Mouse (Mus musculus) adrenal gland (tissue): Measurements from ENCODE around the gene Pate2.

ENCODE experiments used
- intact Hi-C: fragments of 180-260 bp; cut with DNase I; formaldehyde crosslinking; loops from one replicate; pipeline ENCODE4 v1.15.1; 2025
- long read RNA-seq, 2 experiments: library from polyadenylated mRNA; unstranded; transcript quantifications; one replicate each; pipeline ENCODE4 v2.0.0; 2020; ENCODE audit warnings: borderline replicate concordance in 1 of 2; ENCODE audit not compliant: insufficient replicate concordance in 1 of 2

Pate2 gene
- long read RNA-seq, experiment 1 = 0 reads
- long read RNA-seq, experiment 2 = 0 reads

GRCm38 (mm10) chr9:35569571-35570534 lies at the start of gene Pate2, which contains the start of gene Hyls1:
Gene Pate2 (plus strand): TSS chr9:35570284.
Gene Hyls1 (minus strand): TSS chr9:35570398.
- intact Hi-C loops = no loop called here

GRCm38 (mm10) chr9:35520631-35521348 lies 49.3 kb upstream of the Pate2 start:
- intact Hi-C loops = loop anchor here (5.0 to 10.0 kb wide), 2 partner anchors 106 to 238 kb away; no protein-coding TSS in a partner anchor

GRCm38 (mm10) chr9:35522241-35522640 lies 47.8 kb upstream of the Pate2 start:
- intact Hi-C loops = loop anchor here (5.0 to 10.0 kb wide), 2 partner anchors 107 to 240 kb away; no protein-coding TSS in a partner anchor

DNA sequence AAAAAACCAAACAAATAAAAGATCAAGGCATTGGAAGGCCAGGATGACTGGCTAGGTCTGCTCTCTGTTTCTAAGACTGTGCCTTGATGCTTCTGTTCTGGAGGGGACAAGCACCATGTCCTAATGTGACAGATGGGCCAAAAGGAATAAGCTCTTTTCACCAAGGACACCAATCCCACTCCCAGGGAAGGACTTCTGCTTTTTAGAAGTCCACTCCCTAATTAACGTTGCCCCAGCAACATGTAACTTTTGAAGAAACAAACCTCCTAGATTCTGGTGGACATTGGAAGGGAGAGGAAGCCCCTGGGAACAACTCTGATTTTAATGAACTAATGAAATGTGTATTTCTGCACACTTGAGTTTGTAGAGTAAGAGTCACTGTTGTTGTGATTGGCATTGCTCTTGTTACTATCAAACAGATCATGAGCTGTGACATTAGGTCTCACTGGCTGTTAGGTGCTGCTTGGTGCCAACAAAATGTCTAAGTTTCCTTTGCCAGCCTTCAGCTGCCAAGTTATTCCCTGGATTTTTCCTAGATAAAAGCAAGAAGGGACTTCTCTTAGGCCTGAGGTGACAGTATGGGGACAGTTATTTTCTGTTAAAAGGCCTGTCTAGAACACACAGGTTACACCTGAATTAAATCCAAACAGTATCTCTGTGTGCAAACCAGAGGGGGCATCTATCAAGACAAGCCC lies 47.1 kb upstream of the Pate2 start:
- intact Hi-C loops = loop anchor here (5.0 to 10.0 kb wide), 2 partner anchors 108 to 241 kb away; no protein-coding TSS in a partner anchor

GRCm38 (mm10) chr9:35523541-35523940 lies 46.5 kb upstream of the Pate2 start:
- intact Hi-C loops = loop anchor here (5.0 to 10.0 kb wide), 2 partner anchors 109 to 241 kb away; no protein-coding TSS in a partner anchor

DNA sequence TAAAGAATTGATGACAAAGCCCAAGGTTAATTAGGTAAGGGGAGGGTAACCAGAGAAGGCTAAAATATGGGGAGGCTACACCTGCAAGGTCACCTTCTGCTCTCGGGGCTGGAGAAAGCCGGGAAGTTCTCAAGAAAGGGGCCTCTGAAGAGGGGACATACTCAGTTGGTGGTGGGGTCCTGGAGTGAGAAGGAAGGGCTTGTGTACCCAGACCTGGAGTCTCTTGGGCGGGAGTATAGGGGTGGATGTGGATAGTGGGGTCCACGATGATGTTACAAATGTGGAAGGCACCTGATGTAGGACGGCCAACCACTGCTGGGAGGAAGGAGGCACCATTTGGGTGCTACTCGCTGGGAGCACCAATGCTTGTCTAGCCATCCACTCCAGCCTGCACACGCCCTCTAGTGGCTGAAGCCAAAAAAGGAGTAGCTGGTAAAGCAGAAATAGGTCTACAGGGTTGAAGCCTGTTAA lies 46.1 kb upstream of the Pate2 start:
- intact Hi-C loops = loop anchor here (5.0 to 10.0 kb wide), 2 partner anchors 109 to 242 kb away; no protein-coding TSS in a partner anchor

DNA sequence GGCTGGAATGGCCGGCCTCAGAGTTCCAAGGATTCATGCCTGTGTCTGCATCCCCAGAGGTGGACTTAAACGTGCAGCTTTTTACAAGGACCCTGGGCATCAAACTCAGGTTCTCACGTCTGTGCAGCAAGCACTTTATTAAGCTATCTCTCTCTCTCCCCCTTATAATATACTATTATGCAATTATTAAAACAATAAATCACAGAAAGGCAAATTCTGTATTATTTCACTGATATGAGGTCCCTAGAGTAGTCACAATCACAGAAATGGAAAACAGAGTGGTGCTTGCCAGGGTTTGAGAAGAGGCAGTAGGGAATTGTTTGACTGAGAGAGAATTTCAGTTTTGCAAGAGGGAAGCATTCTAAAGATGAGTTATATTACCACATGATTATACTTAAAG lies 40.9 kb upstream of the Pate2 start:
- intact Hi-C loops = loop anchor here (10.0 kb wide), 1 partner anchor 114 kb away; no protein-coding TSS in a partner anchor

- intact Hi-C loops = loop anchor here (5.0 to 10.0 kb wide), 2 partner anchors 115 to 1168 kb away; no protein-coding TSS in a partner anchor
Observed at GRCm38 (mm10) chr9:35529796-35530195, 40.3 kb upstream of the Pate2 start.

GRCm38 (mm10) chr9:35533266-35533665 lies 36.8 kb upstream of the Pate2 start:
- intact Hi-C loops = loop anchor here (5.0 kb wide), 1 partner anchor 1164 kb away; no protein-coding TSS in a partner anchor

DNA sequence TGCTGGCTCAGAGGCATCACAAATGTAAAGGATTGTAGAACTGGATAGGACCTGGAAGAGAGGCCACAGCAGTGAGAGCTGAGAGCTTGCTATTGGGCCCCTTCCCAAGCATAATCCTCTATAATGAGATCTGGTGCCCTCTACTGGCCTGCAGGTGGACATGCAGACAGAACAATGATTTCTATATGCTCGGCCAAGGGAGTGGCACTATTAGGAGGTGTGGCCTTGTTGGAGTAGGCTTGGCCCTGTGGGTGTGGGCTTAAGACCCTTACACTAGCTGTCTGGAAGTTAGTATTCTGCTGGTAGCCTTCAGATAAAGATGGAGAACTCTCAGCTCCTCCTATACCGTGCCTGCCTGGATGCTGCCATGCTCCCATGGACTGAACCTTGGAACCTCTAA lies 35.0 kb upstream of the Pate2 start:
- intact Hi-C loops = loop anchor here (2.0 kb wide), 1 partner anchor 252 kb away; no protein-coding TSS in a partner anchor

DNA sequence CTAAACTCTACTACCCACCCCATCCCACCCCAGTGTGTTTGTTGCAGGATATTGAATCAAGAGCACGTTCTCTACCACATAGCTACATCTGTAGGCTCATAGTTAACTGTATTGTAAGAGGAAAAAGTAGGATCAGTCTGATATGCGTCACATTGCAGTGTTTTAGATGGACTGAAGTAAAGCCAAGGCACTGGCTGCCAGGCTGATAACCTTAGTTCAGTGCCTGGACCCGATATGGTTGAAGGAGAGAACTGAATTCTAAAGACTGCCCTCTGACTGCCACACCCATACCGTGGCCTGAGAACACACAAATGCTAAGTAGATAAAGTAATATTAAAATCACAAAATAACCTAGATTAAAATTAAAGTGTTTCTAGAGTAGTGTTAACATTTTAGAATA lies 34.2 kb upstream of the Pate2 start:
- intact Hi-C loops = loop anchor here (2.0 kb wide), 1 partner anchor 253 kb away; no protein-coding TSS in a partner anchor

GRCm38 (mm10) chr9:35539001-35539750 lies 30.9 kb upstream of the Pate2 start:
- intact Hi-C loops = no loop called here

- intact Hi-C loops = no loop called here
Observed at GRCm38 (mm10) chr9:35541024-35541423, 29.1 kb upstream of the Pate2 start.

DNA sequence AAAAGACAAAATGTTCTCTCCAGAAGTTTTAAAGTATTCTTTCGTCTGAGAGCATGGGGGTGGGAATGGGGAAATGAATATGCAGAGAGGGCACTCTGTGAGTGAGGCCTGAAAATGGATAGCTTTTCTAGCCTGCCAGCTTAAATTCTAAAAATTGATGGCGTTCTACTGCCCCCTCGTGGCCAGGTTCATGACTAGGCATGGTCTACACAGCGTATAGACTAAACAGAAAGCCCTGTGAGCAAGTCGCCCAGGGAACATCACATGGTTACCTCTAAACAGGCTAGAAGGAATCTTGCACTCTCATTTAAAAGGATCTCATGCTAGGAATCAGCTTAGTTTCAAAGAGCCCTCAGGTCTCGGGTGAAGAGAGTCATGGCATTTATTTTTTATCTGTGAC lies 28.6 kb upstream of the Pate2 start:
- intact Hi-C loops = no loop called here

- intact Hi-C loops = no loop called here
Observed at GRCm38 (mm10) chr9:35541941-35542340, 28.1 kb upstream of the Pate2 start.

DNA sequence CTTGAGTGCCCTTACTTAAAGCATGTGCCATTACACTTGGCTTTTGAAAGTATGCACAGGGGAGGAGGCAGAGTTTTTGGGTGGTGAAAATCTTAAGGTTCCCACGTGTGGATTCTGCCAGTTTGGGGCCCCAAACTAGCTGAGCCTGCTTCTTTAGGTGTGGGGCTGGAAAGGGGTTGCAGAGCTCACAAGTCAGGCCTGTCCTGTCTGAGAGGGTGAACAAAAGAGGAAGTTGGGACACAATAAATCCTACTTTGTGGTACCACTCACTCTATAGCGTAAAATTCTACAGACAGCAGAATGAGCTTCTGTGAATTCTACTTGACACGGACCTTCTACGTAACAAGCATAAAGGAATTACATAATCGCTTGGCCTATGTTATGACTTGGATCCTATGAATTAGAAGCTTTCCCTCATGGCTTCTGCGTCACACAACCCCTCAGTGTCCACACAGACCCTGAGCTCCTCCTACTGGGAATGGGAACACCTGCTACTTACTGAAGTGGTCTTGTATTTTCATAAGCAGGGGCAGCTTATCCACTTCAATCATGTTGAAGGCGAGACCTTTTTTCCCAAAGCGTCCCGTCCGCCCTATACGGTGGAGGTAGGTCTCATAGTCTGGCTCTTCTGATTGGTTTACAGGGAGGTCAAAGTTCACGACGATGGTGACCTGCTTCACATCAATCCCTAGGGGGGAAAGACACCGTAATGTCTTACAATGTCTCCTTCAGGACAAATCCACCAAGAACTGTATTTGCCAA lies 26.8 kb upstream of the Pate2 start:
- intact Hi-C loops = no loop called here

DNA sequence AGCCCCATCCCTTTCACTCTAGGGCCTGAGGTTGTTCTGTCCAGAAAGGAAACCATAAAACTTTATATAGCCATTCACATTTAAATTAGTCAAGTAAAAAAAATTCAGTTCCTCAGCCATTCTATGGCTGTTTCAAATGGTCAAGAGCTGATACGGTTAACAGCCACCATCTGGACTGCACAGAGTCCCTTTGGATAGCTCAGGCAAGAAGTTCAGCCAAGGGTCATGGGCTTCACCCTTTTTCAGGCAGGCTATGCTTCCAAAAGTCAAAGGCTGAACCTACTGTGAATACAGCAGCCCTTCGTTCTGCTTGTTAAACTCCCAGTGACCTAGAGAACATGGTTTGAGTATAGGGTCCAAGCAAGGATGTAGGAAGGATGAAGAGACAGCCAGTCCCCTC lies 25.4 kb upstream of the Pate2 start:
- intact Hi-C loops = no loop called here

DNA sequence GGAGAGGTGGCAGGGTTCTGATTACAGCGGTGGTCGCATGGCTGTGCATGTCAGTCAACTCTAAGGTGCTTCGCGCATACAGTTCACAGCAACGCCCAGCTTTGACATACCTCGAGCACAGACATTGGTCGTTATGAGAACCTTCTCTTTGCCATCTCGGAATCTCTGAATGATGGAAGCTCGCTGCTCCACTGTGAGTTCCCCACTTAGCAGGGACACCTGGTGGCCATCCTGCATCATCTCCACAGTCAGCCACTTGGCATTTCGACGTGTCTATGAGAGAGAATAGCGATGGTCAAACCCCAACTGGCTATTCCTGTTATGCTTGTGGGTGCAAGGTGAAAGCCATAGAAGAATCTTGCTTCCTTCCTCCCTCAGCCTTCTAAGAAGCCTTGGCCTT lies 24.4 kb upstream of the Pate2 start:
- intact Hi-C loops = no loop called here

GRCm38 (mm10) chr9:35546745-35547144 lies 23.3 kb upstream of the Pate2 start:
- intact Hi-C loops = no loop called here
